Mouse (Mus musculus) heart, postnatal 0 days (tissue): ENCODE data around the gene Csnk2a2.

Experiments used
- CTCF ChIP-seq: IDR thresholded peaks from 2 replicates; pipeline ENCODE4 v1.5.1; 2016; ENCODE audit warnings: antibody characterized with exemption, control low read depth, low read depth
- EP300 ChIP-seq: IDR thresholded peaks from 2 replicates; pipeline ENCODE4 v1.6.1; 2016; ENCODE audit warnings: antibody characterized with exemption, low read depth

- peak; percentile 30 for TF ChIP-seq CTCF
- TF ChIP-seq EP300 = no peak
Observed at GRCm38 (mm10) chr8:95452518-95452917, 37.3 kb downstream of the Csnk2a2 start.
